Mouse (Mus musculus): ENCODE results near the gene Aco1. TPM values are rescaled to one million over a fixed set of nuclear protein-coding genes. Genes with fewer than 3 reads are reported as not detected.

Gene Aco1
- polyA plus RNA-seq, 2 experiments, result 41.9 to 46.8 TPM

DNA sequence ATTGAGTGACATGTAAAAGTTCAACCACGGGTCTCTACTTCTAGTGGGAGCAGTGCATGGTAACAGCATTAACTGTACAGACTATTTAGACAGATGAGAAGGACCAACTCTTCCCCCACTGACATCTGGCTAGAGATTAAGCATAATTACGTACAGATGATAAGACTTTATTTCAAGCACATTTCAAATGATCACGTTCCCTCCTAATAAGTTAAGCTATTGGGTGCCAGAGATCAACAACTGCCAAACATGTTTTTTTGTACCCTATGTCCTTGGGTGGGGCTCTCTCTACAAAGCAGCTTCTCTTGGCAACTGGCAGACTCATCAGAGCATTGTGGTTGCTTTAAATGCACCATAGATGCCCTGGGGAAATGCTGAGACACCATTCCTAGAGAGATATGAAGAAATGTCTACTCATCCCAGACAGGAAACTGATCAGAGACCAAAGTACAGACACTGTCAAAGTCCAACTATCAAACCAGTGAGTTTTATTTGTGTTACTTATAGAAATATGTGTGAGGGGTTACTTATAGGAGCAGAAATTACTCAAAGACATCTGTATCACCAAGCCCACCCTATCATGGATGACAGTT is 3.1 kb upstream of the Aco1 start:
- 77% methylated on average over 3 of the region's 3 CpGs for WGBS
- ATAC-seq (ENCODE audit: low FRiP score, low read depth), result no peak
- Histone ChIP-seq H3K36me3 (ENCODE audit: control insufficient read depth, insufficient read depth, low read length) (no peaks in the 10 kb centered on the region), H3K27me3 (ENCODE audit: control insufficient read depth, insufficient read depth, low read length) (no peaks in the 10 kb centered on the region), H3K4me1 (ENCODE audit: control insufficient read depth, insufficient read depth, low read length) (peaks cover 13% of the 10 kb centered on the region), H3K9ac (ENCODE audit: low read depth, low read length, severe bottlenecking) (no peak overlapping the region), H3K4me3 (replicated peaks; ENCODE audit: low read length) (no peak overlapping the region), H3K27ac (replicated peaks; ENCODE audit: low read depth, low read length) (no peak overlapping the region), H3K4me2 (replicated peaks; ENCODE audit: low read depth, low read length, severe bottlenecking) (no peak overlapping the region), H3K9me3 (ENCODE audit: control insufficient read depth, low read length) (no peaks in the 10 kb centered on the region)
- no peak for TF ChIP-seq POLR2A (IDR thresholded peaks at IDR 0.05; ENCODE audit: borderline replicate concordance, extremely low read depth, insufficient read depth, insufficient read length)
- no peak for DNase-seq (ENCODE audit: low spot score)

- no peaks in the 10 kb centered on the region for H3K27me3 ChIP-seq (ENCODE audit: control insufficient read depth, insufficient read depth, low read length)
- TF ChIP-seq POLR2A (IDR thresholded peaks at IDR 0.05; ENCODE audit: borderline replicate concordance, extremely low read depth, insufficient read depth, insufficient read length), result no peak
- H3K4me1 ChIP-seq (ENCODE audit: control insufficient read depth, insufficient read depth, low read length), result peaks cover 17% of the 10 kb centered on the region
- H3K9ac ChIP-seq (ENCODE audit: low read depth, low read length, severe bottlenecking), result peak overlapping the region; percentile 81
- DNase-seq (ENCODE audit: low spot score), result no peak
- WGBS, result 0% methylated on average over 21 of the region's 27 CpGs
- peak overlapping the region; percentile 81 for H3K4me2 ChIP-seq (replicated peaks; ENCODE audit: low read depth, low read length, severe bottlenecking)
- no peaks in the 10 kb centered on the region; the same call in 1 of the 2 replicates for H3K36me3 ChIP-seq (ENCODE audit: control insufficient read depth, insufficient read depth, low read length)
- H3K9me3 ChIP-seq (ENCODE audit: control insufficient read depth, low read length), result no peaks in the 10 kb centered on the region
- ATAC-seq (ENCODE audit: low FRiP score, low read depth), result no peak; the same call in 1 of the 2 replicates
- peak overlapping the region; percentile 71 for H3K4me3 ChIP-seq (replicated peaks; ENCODE audit: low read length)
- H3K27ac ChIP-seq (replicated peaks; ENCODE audit: low read depth, low read length), result peak overlapping the region; percentile 69
Measured at GRCm38 (mm10) chr4:40143533-40143871, 621 bp downstream of the Aco1 start.

- Histone ChIP-seq H3K4me2 (replicated peaks; ENCODE audit: low read depth, low read length, severe bottlenecking) (peak overlapping the region; percentile 81), H3K9me3 (ENCODE audit: control insufficient read depth, low read length) (no peaks in the 10 kb centered on the region), H3K27me3 (ENCODE audit: control insufficient read depth, insufficient read depth, low read length) (no peaks in the 10 kb centered on the region), H3K27ac (replicated peaks; ENCODE audit: low read depth, low read length) (no peak overlapping the region), H3K4me1 (ENCODE audit: control insufficient read depth, insufficient read depth, low read length) (peaks cover 17% of the 10 kb centered on the region), H3K9ac (ENCODE audit: low read depth, low read length, severe bottlenecking) (no peak overlapping the region), H3K4me3 (replicated peaks; ENCODE audit: low read length) (peak overlapping the region; percentile 10; the same call in 1 of the 2 replicates), H3K36me3 (ENCODE audit: control insufficient read depth, insufficient read depth, low read length) (no peaks in the 10 kb centered on the region; the same call in 1 of the 2 replicates)
- TF ChIP-seq POLR2A (IDR thresholded peaks at IDR 0.05; ENCODE audit: borderline replicate concordance, extremely low read depth, insufficient read depth, insufficient read length), result no peak
- ATAC-seq (ENCODE audit: low FRiP score, low read depth) (no peak), DNase-seq (ENCODE audit: low spot score) (no peak)
- WGBS, result 31% methylated on average over 1 of the region's 1 CpGs
Measured at GRCm38 (mm10) chr4:40144543-40144942, 1.7 kb downstream of the Aco1 start.

DNA sequence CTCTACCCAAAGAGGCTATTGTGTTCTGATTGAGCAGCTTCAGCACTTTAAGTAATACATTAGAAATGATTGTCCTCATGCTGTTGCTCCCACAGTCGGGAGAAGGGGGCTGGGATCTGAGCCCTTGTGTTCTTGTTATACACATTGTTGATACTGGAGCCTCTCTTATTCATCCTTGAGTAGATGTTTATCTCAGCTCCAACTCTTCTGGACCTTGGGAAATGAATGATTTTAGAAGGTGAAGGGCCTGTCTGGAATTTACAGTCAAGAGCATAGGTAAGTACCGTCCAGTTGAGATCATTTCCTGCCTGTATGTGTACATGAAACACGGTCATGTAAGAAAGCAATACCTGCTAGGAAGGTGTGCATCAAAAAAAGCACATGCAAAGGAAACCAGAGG is 2.1 kb downstream of the Aco1 start:
- H3K4me2 ChIP-seq (replicated peaks; ENCODE audit: low read depth, low read length, severe bottlenecking), result no peak overlapping the region
- TF ChIP-seq POLR2A (IDR thresholded peaks at IDR 0.05; ENCODE audit: borderline replicate concordance, extremely low read depth, insufficient read depth, insufficient read length), result no peak
- H3K27me3 ChIP-seq (ENCODE audit: control insufficient read depth, insufficient read depth, low read length), result no peaks in the 10 kb centered on the region
- WGBS, result 76% methylated on average over 3 of the region's 3 CpGs
- DNase-seq (ENCODE audit: low spot score) (no peak), ATAC-seq (ENCODE audit: low FRiP score, low read depth) (no peak)
- no peaks in the 10 kb centered on the region for H3K9me3 ChIP-seq (ENCODE audit: control insufficient read depth, low read length)
- peaks cover 17% of the 10 kb centered on the region for H3K4me1 ChIP-seq (ENCODE audit: control insufficient read depth, insufficient read depth, low read length)
- H3K36me3 ChIP-seq (ENCODE audit: control insufficient read depth, insufficient read depth, low read length), result no peaks in the 10 kb centered on the region; the same call in 1 of the 2 replicates
- no peak overlapping the region for H3K27ac ChIP-seq (replicated peaks; ENCODE audit: low read depth, low read length)
- H3K4me3 ChIP-seq (replicated peaks; ENCODE audit: low read length), result no peak overlapping the region
- no peak overlapping the region for H3K9ac ChIP-seq (ENCODE audit: low read depth, low read length, severe bottlenecking)

DNA sequence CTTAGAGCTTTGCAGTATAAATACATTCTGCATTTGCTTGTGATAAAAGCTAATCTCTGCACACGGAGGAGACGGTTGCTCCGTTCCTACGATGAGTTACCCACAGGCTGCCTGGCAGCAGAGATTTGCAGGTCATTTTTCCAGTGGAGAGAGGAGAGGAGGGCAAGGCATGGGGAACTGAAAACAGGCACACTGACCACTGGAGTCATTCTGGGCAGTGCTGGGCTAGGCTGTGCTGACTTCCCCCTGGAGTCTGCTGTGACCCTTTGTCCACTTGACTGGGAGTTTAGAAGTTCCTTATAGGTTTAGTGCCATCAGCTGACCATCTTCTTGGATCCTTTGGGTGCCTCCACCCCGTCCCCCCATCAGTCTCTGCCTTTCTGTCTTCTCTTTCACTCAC is 5.4 kb downstream of the Aco1 start:
- no peak for TF ChIP-seq POLR2A (IDR thresholded peaks at IDR 0.05; ENCODE audit: borderline replicate concordance, extremely low read depth, insufficient read depth, insufficient read length)
- H3K4me2 ChIP-seq (replicated peaks; ENCODE audit: low read depth, low read length, severe bottlenecking), result no peak overlapping the region
- DNase-seq (ENCODE audit: low spot score) (no peak), ATAC-seq (ENCODE audit: low FRiP score, low read depth) (no peak)
- no peak overlapping the region for H3K4me3 ChIP-seq (replicated peaks; ENCODE audit: low read length)
- peaks cover 11% of the 10 kb centered on the region for H3K4me1 ChIP-seq (ENCODE audit: control insufficient read depth, insufficient read depth, low read length)
- H3K27me3 ChIP-seq (ENCODE audit: control insufficient read depth, insufficient read depth, low read length), result no peaks in the 10 kb centered on the region
- no peaks in the 10 kb centered on the region for H3K9me3 ChIP-seq (ENCODE audit: control insufficient read depth, low read length)
- H3K27ac ChIP-seq (replicated peaks; ENCODE audit: low read depth, low read length), result no peak overlapping the region
- no peaks in the 10 kb centered on the region; the same call in 1 of the 2 replicates for H3K36me3 ChIP-seq (ENCODE audit: control insufficient read depth, insufficient read depth, low read length)
- WGBS, result 90% methylated on average over 5 of the region's 5 CpGs
- no peak overlapping the region for H3K9ac ChIP-seq (ENCODE audit: low read depth, low read length, severe bottlenecking)

Data from limb, embryonic 14.5 days (tissue).